Mouse (Mus musculus) heart, adult 2 months (tissue): Measurements from ENCODE around the gene Capn5.

ENCODE experiments used
- CTCF ChIP-seq: fragments of 200-600 bp; IDR thresholded peaks from 2 replicates; pipeline ENCODE4 v1.8.1; 2022; ENCODE audit warnings: antibody characterized with exemption, mild to moderate bottlenecking, moderate library complexity
- EP300 ChIP-seq: fragments of 200-500 bp; IDR thresholded peaks from 2 replicates; pipeline ENCODE4 v1.6.1; 2011; ENCODE audit warnings: low read depth, low read length, control low read depth; ENCODE audit not compliant: insufficient read depth
- POLR2A ChIP-seq: fragments of 200-500 bp; IDR thresholded peaks from 2 replicates; pipeline ENCODE4 v1.6.1; 2011; ENCODE audit warnings: mild to moderate bottlenecking, low read depth, low read length, control low read depth; ENCODE audit not compliant: insufficient read depth

GRCm38 (mm10) chr7:98131751-98132150 is 46.3 kb downstream of the Capn5 start:
- TF ChIP-seq CTCF = no peak
- no peak for TF ChIP-seq POLR2A
- TF ChIP-seq EP300 = no peak
